Mouse (Mus musculus): ENCODE results near the gene Upk3bl. TPM values are rescaled to one million over a fixed set of nuclear protein-coding genes. Genes with fewer than 3 reads are reported as not detected.
"Not testable (repeated sequence)": the region's sequence is repeated elsewhere in the genome, so short reads cannot be mapped to it uniquely, and the experiment has no call there.

Gene Upk3bl
- polyA plus RNA-seq, 1 experiment from 2014 or later, result not detected

- WGBS, result 50% methylated on average over 2 of the region's 2 CpGs
Observed at GRCm38 (mm10) chr5:136041260-136041659, 13.0 kb upstream of the Upk3bl start.

GRCm38 (mm10) chr5:136041666-136042065 is 12.6 kb upstream of the Upk3bl start:
- H3K9ac ChIP-seq (ENCODE audit: low read depth, low read length), result no peak overlapping the region

More at GRCm38 (mm10) chr5:136041260-136041659, 13.0 kb upstream of the Upk3bl start:
- Histone ChIP-seq H3K27ac (ENCODE audit: low read length) (no peak overlapping the region), H3K9me3 (replicated peaks; ENCODE audit: control insufficient read depth, low read length, poor library complexity, severe bottlenecking) (no peaks in the 10 kb centered on the region), H3K9ac (ENCODE audit: low read depth, low read length) (no peak overlapping the region), H3K4me1 (ENCODE audit: control insufficient read depth, insufficient read depth, low read length) (no peaks in the 10 kb centered on the region), H3K27me3 (ENCODE audit: control insufficient read depth, insufficient read depth, low read depth, low read length) (no peaks in the 10 kb centered on the region), H3K36me3 (ENCODE audit: control insufficient read depth, insufficient read depth, low read length) (no peaks in the 10 kb centered on the region), H3K4me3 (ENCODE audit: low read depth, low read length) (no peak overlapping the region), H3K4me2 (ENCODE audit: low read length) (no peak overlapping the region)
- no peak for ATAC-seq

GRCm38 (mm10) chr5:136044865-136045264 is 9.4 kb upstream of the Upk3bl start:
- no peak overlapping the region for H3K27ac ChIP-seq (ENCODE audit: low read length)
- H3K9me3 ChIP-seq (replicated peaks; ENCODE audit: control insufficient read depth, low read length, poor library complexity, severe bottlenecking), result no peaks in the 10 kb centered on the region
- no peak overlapping the region for H3K4me3 ChIP-seq (ENCODE audit: low read depth, low read length)
- H3K4me1 ChIP-seq (ENCODE audit: control insufficient read depth, insufficient read depth, low read length), result no peaks in the 10 kb centered on the region
- no peaks in the 10 kb centered on the region for H3K36me3 ChIP-seq (ENCODE audit: control insufficient read depth, insufficient read depth, low read length)
- H3K9ac ChIP-seq (ENCODE audit: low read depth, low read length), result no peak overlapping the region
- no peak overlapping the region for H3K4me2 ChIP-seq (ENCODE audit: low read length)
- no peaks in the 10 kb centered on the region for H3K27me3 ChIP-seq (ENCODE audit: control insufficient read depth, insufficient read depth, low read depth, low read length)
- WGBS, result 75% methylated on average over 13 of the region's 13 CpGs
- no peak for ATAC-seq

More at GRCm38 (mm10) chr5:136041666-136042065, 12.6 kb upstream of the Upk3bl start:
- Histone ChIP-seq H3K4me3 (ENCODE audit: low read depth, low read length) (no peak overlapping the region), H3K9me3 (replicated peaks; ENCODE audit: control insufficient read depth, low read length, poor library complexity, severe bottlenecking) (no peaks in the 10 kb centered on the region), H3K4me1 (ENCODE audit: control insufficient read depth, insufficient read depth, low read length) (no peaks in the 10 kb centered on the region), H3K4me2 (ENCODE audit: low read length) (no peak overlapping the region), H3K27me3 (ENCODE audit: control insufficient read depth, insufficient read depth, low read depth, low read length) (no peaks in the 10 kb centered on the region), H3K36me3 (ENCODE audit: control insufficient read depth, insufficient read depth, low read length) (no peaks in the 10 kb centered on the region), H3K27ac (ENCODE audit: low read length) (no peak overlapping the region)
- ATAC-seq, result no peak
- 94% methylated on average over 8 of the region's 8 CpGs for WGBS

- Histone ChIP-seq H3K36me3 (ENCODE audit: control insufficient read depth, insufficient read depth, low read length) (no peaks in the 10 kb centered on the region), H3K9me3 (replicated peaks; ENCODE audit: control insufficient read depth, low read length, poor library complexity, severe bottlenecking) (no peaks in the 10 kb centered on the region), H3K4me2 (ENCODE audit: low read length) (no peak overlapping the region), H3K4me1 (ENCODE audit: control insufficient read depth, insufficient read depth, low read length) (no peaks in the 10 kb centered on the region), H3K27ac (ENCODE audit: low read length) (no peak overlapping the region), H3K9ac (ENCODE audit: low read depth, low read length) (no peak overlapping the region), H3K27me3 (ENCODE audit: control insufficient read depth, insufficient read depth, low read depth, low read length) (no peaks in the 10 kb centered on the region), H3K4me3 (ENCODE audit: low read depth, low read length) (no peak overlapping the region)
- WGBS, result 39% methylated on average over 9 of the region's 9 CpGs
- no peak for ATAC-seq
Observed at GRCm38 (mm10) chr5:136045408-136045807, 8.9 kb upstream of the Upk3bl start.

- Histone ChIP-seq H3K9me3 (replicated peaks; ENCODE audit: control insufficient read depth, low read length, poor library complexity, severe bottlenecking) (no peaks in the 10 kb centered on the region), H3K9ac (ENCODE audit: low read depth, low read length) (no peak overlapping the region), H3K4me3 (ENCODE audit: low read depth, low read length) (no peak overlapping the region), H3K4me2 (ENCODE audit: low read length) (no peak overlapping the region), H3K4me1 (ENCODE audit: control insufficient read depth, insufficient read depth, low read length) (no peaks in the 10 kb centered on the region), H3K27me3 (ENCODE audit: control insufficient read depth, insufficient read depth, low read depth, low read length) (no peaks in the 10 kb centered on the region), H3K27ac (ENCODE audit: low read length) (no peak overlapping the region), H3K36me3 (ENCODE audit: control insufficient read depth, insufficient read depth, low read length) (no peaks in the 10 kb centered on the region)
- 5% methylated on average over 10 of the region's 10 CpGs for WGBS
- ATAC-seq, result no peak
Observed at GRCm38 (mm10) chr5:136045987-136046386, 8.3 kb upstream of the Upk3bl start.

- not testable (repeated sequence) for H3K9me3 ChIP-seq (replicated peaks; ENCODE audit: control insufficient read depth, low read length, poor library complexity, severe bottlenecking); H3K4me3 ChIP-seq (ENCODE audit: low read depth, low read length); H3K36me3 ChIP-seq (ENCODE audit: control insufficient read depth, insufficient read depth, low read length); H3K4me1 ChIP-seq (ENCODE audit: control insufficient read depth, insufficient read depth, low read length); H3K27me3 ChIP-seq (ENCODE audit: control insufficient read depth, insufficient read depth, low read depth, low read length); ATAC-seq; H3K9ac ChIP-seq (ENCODE audit: low read depth, low read length); H3K4me2 ChIP-seq (ENCODE audit: low read length); H3K27ac ChIP-seq (ENCODE audit: low read length)
Observed at GRCm38 (mm10) chr5:136048541-136048940, 5.8 kb upstream of the Upk3bl start.

- H3K9me3 ChIP-seq (replicated peaks; ENCODE audit: control insufficient read depth, low read length, poor library complexity, severe bottlenecking), result no peaks in the 10 kb centered on the region
- ATAC-seq, result no peak
- H3K9ac ChIP-seq (ENCODE audit: low read depth, low read length), result no peak overlapping the region
- 82% methylated on average over 6 of the region's 6 CpGs for WGBS
- 0 out of 2 replicates have a peak, but pooled peaks cover 2% of the 10 kb centered on the region for H3K4me1 ChIP-seq (ENCODE audit: control insufficient read depth, insufficient read depth, low read length)
- H3K27me3 ChIP-seq (ENCODE audit: control insufficient read depth, insufficient read depth, low read depth, low read length), result no peaks in the 10 kb centered on the region
- no peak overlapping the region for H3K27ac ChIP-seq (ENCODE audit: low read length)
- H3K4me3 ChIP-seq (ENCODE audit: low read depth, low read length), result no peak overlapping the region
- H3K36me3 ChIP-seq (ENCODE audit: control insufficient read depth, insufficient read depth, low read length), result no peaks in the 10 kb centered on the region
- H3K4me2 ChIP-seq (ENCODE audit: low read length), result no peak overlapping the region
Observed at GRCm38 (mm10) chr5:136049926-136050325, 4.4 kb upstream of the Upk3bl start.

GRCm38 (mm10) chr5:136051231-136052085 is 2.8 kb upstream of the Upk3bl start:
- Histone ChIP-seq H3K4me3 (ENCODE audit: low read depth, low read length) (no peak overlapping the region), H3K27me3 (ENCODE audit: control insufficient read depth, insufficient read depth, low read depth, low read length) (no peaks in the 10 kb centered on the region), H3K36me3 (ENCODE audit: control insufficient read depth, insufficient read depth, low read length) (no peaks in the 10 kb centered on the region), H3K4me2 (ENCODE audit: low read length) (no peak overlapping the region), H3K9ac (ENCODE audit: low read depth, low read length) (no peak overlapping the region), H3K27ac (ENCODE audit: low read length) (no peak overlapping the region), H3K9me3 (replicated peaks; ENCODE audit: control insufficient read depth, low read length, poor library complexity, severe bottlenecking) (no peaks in the 10 kb centered on the region), H3K4me1 (ENCODE audit: control insufficient read depth, insufficient read depth, low read length) (0 out of 2 replicates have a peak, but pooled peaks cover 2% of the 10 kb centered on the region)
- 0 out of 2 replicates have a peak, but pooled peaks have one; percentile 39 for ATAC-seq
- 10% methylated on average over 10 of the region's 10 CpGs for WGBS

- H3K4me1 ChIP-seq (ENCODE audit: control insufficient read depth, insufficient read depth, low read length), result 0 out of 2 replicates have a peak, but pooled peaks cover 2% of the 10 kb centered on the region
- H3K9ac ChIP-seq (ENCODE audit: low read depth, low read length), result no peak overlapping the region
- ATAC-seq, result no peak
- no peak overlapping the region for H3K27ac ChIP-seq (ENCODE audit: low read length)
- no peak overlapping the region for H3K4me2 ChIP-seq (ENCODE audit: low read length)
- no peak overlapping the region for H3K4me3 ChIP-seq (ENCODE audit: low read depth, low read length)
- WGBS, result 83% methylated on average over 8 of the region's 8 CpGs
- no peaks in the 10 kb centered on the region for H3K36me3 ChIP-seq (ENCODE audit: control insufficient read depth, insufficient read depth, low read length)
- H3K9me3 ChIP-seq (replicated peaks; ENCODE audit: control insufficient read depth, low read length, poor library complexity, severe bottlenecking), result no peaks in the 10 kb centered on the region
- no peaks in the 10 kb centered on the region for H3K27me3 ChIP-seq (ENCODE audit: control insufficient read depth, insufficient read depth, low read depth, low read length)
Observed at GRCm38 (mm10) chr5:136052861-136053655, 1.2 kb upstream of the Upk3bl start.
